Mouse (Mus musculus): ENCODE data around the gene Fstl4. TPM values are rescaled to one million over a fixed set of nuclear protein-coding genes. Genes with fewer than 3 reads are reported as not detected.

The Fstl4 gene
- polyA plus RNA-seq, 1 experiment = not detected

DNA sequence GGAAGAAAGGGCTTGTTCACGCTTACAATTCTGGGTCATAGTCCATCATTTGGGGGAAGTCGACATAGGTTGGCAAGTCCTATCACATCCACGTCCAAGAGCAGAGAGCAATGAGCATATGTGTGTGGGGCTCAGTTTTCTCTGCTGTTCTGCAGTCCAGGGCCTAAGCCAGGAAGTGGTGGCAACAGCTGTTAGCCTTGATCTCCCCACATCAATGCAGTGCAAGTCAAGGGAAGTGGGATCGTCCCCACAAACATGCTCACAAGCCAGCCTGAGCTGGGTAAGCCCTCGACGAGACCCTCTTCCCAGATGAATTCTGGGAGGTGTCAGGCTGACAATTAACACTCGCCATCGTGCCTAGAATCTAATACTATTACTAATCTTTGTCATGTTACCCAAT lies 222.6 kb downstream of the Fstl4 start:
- Histone ChIP-seq H3K79me3 (ENCODE audit: low read depth) (no peaks in the 10 kb centered on the region), H3K79me2 (ENCODE audit: control insufficient read depth, insufficient read depth) (no peaks in the 10 kb centered on the region), H3K4me3 (ENCODE audit: insufficient read depth, poor library complexity, severe bottlenecking) (no peak overlapping the region), H3ac (ENCODE audit: control insufficient read depth, insufficient read length, low read depth) (no peak overlapping the region), H3K27me3 (ENCODE audit: control insufficient read depth, insufficient read depth, insufficient read length) (no peaks in the 10 kb centered on the region), H3K36me3 (ENCODE audit: control insufficient read depth, insufficient read depth) (no peaks in the 10 kb centered on the region)
- no peak for TF ChIP-seq MYOD1 (IDR thresholded peaks at IDR 0.05; ENCODE audit: control insufficient read depth, insufficient read length, low read depth)
- no peak for TF ChIP-seq CEBPB (IDR thresholded peaks at IDR 0.05; ENCODE audit: low read depth)

DNA sequence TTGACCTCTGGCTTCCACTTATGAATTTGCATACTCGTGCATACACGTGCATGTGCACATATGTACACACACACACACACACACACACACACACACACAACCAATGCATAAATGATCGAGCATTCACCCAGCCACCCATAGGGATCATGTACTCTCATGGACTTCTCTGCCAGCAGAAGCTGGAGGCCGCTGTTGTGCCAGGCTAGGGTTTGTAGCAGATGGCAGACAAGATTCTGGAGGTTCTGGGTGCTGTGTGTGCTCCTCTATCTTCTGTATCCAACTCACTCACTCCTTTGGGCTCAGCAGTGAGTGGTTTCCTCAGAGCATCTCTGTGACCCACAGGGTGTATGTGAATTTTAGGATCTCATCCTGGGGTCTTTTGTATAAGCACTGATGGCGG lies 230.3 kb downstream of the Fstl4 start:
- H3ac ChIP-seq (ENCODE audit: control insufficient read depth, insufficient read length, low read depth) = no peak overlapping the region
- TF ChIP-seq MAX (IDR thresholded peaks at IDR 0.05) = no peak
- TF ChIP-seq CEBPB (IDR thresholded peaks at IDR 0.05; ENCODE audit: low read depth) = no peak
- no peak for TF ChIP-seq CTCF (IDR thresholded peaks at IDR 0.05; ENCODE audit: control insufficient read depth, insufficient read depth, insufficient read length)
- TF ChIP-seq MYOD1 (IDR thresholded peaks at IDR 0.05; ENCODE audit: control insufficient read depth, insufficient read length, low read depth) = no peak
- TF ChIP-seq MYOG (IDR thresholded peaks at IDR 0.05; ENCODE audit: control insufficient read depth, extremely low read depth, insufficient read length) = no peak
- TF ChIP-seq FOSL1 (IDR thresholded peaks at IDR 0.05; ENCODE audit: insufficient read depth, low read length, poor library complexity, severe bottlenecking) = no peak
- TF ChIP-seq USF1 (IDR thresholded peaks at IDR 0.05; ENCODE audit: low read depth) = no peak
- H3K79me2 ChIP-seq (ENCODE audit: control insufficient read depth, insufficient read depth) = no peaks in the 10 kb centered on the region
- H3K4me3 ChIP-seq (ENCODE audit: insufficient read depth, poor library complexity, severe bottlenecking) = no peak overlapping the region
- H3K36me3 ChIP-seq (ENCODE audit: control insufficient read depth, insufficient read depth) = no peaks in the 10 kb centered on the region
- H3K27me3 ChIP-seq (ENCODE audit: control insufficient read depth, insufficient read depth, insufficient read length) = no peaks in the 10 kb centered on the region
- H3K79me3 ChIP-seq (ENCODE audit: low read depth) = no peaks in the 10 kb centered on the region

DNA sequence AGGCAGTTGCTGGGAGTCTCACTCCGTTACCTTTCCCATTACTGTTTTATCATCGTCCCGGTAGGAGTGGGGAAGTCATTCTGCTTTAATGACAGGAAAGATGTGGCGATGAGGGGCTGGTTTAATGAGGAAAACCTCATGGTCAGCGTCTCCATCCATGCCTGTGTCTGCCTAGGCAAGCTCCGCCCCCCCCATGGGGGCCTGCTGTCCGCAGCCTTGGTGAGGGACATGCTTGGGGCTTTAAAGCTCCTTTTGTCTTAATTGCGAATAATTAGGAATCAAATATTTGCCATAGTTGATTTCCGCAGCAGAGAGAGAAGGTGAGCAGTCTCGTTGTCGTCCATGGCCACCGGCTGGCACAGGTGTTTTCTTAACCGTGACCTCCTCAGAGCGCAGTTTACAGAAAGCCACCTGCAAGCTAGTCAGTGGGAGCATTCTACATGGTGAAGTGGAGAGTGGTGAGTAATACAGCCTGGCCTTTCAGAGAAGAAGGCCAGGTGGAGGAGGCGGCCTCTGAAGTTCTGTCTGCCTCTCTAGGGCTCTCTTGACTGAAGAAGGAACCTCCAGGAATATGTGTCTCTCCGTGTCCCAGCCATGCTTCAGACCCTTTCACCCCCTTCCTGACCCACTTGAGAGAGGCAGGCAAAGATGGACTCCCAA lies 232.1 kb downstream of the Fstl4 start:
- peaks cover 5% of the 10 kb centered on the region for H3K27me3 ChIP-seq (ENCODE audit: control insufficient read depth, insufficient read depth, insufficient read length)
- no peaks in the 10 kb centered on the region for H3K79me3 ChIP-seq (ENCODE audit: low read depth)
- no peaks in the 10 kb centered on the region for H3K79me2 ChIP-seq (ENCODE audit: control insufficient read depth, insufficient read depth)
- no peak overlapping the region for H3K4me3 ChIP-seq (ENCODE audit: insufficient read depth, poor library complexity, severe bottlenecking)
- no peaks in the 10 kb centered on the region for H3K36me3 ChIP-seq (ENCODE audit: control insufficient read depth, insufficient read depth)
- H3ac ChIP-seq (ENCODE audit: control insufficient read depth, insufficient read length, low read depth) = no peak overlapping the region
- TF ChIP-seq FOSL1 (IDR thresholded peaks at IDR 0.05; ENCODE audit: insufficient read depth, low read length, poor library complexity, severe bottlenecking) (no peak), MYOG (IDR thresholded peaks at IDR 0.05; ENCODE audit: control insufficient read depth, extremely low read depth, insufficient read length) (no peak), CTCF (IDR thresholded peaks at IDR 0.05; ENCODE audit: control insufficient read depth, insufficient read depth, insufficient read length) (no peak), CEBPB (IDR thresholded peaks at IDR 0.05; ENCODE audit: low read depth) (no peak), USF1 (IDR thresholded peaks at IDR 0.05; ENCODE audit: low read depth) (no peak), MYOD1 (IDR thresholded peaks at IDR 0.05; ENCODE audit: control insufficient read depth, insufficient read length, low read depth) (no peak), MAX (IDR thresholded peaks at IDR 0.05) (no peak)

- no peaks in the 10 kb centered on the region for H3K36me3 ChIP-seq (ENCODE audit: control insufficient read depth, insufficient read depth)
- H3K79me3 ChIP-seq (ENCODE audit: low read depth) = no peaks in the 10 kb centered on the region
- no peaks in the 10 kb centered on the region for H3K79me2 ChIP-seq (ENCODE audit: control insufficient read depth, insufficient read depth)
- H3ac ChIP-seq (ENCODE audit: control insufficient read depth, insufficient read length, low read depth) = no peak overlapping the region
- peaks cover 5% of the 10 kb centered on the region for H3K27me3 ChIP-seq (ENCODE audit: control insufficient read depth, insufficient read depth, insufficient read length)
- no peak overlapping the region for H3K4me3 ChIP-seq (ENCODE audit: insufficient read depth, poor library complexity, severe bottlenecking)
- TF ChIP-seq FOSL1 (IDR thresholded peaks at IDR 0.05; ENCODE audit: insufficient read depth, low read length, poor library complexity, severe bottlenecking) (no peak), MYOD1 (IDR thresholded peaks at IDR 0.05; ENCODE audit: control insufficient read depth, insufficient read length, low read depth) (no peak), CTCF (IDR thresholded peaks at IDR 0.05; ENCODE audit: control insufficient read depth, insufficient read depth, insufficient read length) (no peak), MYOG (IDR thresholded peaks at IDR 0.05; ENCODE audit: control insufficient read depth, extremely low read depth, insufficient read length) (no peak), MAX (IDR thresholded peaks at IDR 0.05) (no peak), CEBPB (IDR thresholded peaks at IDR 0.05; ENCODE audit: low read depth) (no peak), USF1 (IDR thresholded peaks at IDR 0.05; ENCODE audit: low read depth) (no peak)
Measured at GRCm38 (mm10) chr11:52997421-52997820, 233.0 kb downstream of the Fstl4 start.

GRCm38 (mm10) chr11:53000226-53000625 lies 235.8 kb downstream of the Fstl4 start:
- Histone ChIP-seq H3K79me2 (ENCODE audit: control insufficient read depth, insufficient read depth) (no peaks in the 10 kb centered on the region), H3ac (ENCODE audit: control insufficient read depth, insufficient read length, low read depth) (no peak overlapping the region), H3K79me3 (ENCODE audit: low read depth) (no peaks in the 10 kb centered on the region), H3K4me3 (ENCODE audit: insufficient read depth, poor library complexity, severe bottlenecking) (no peak overlapping the region), H3K27me3 (ENCODE audit: control insufficient read depth, insufficient read depth, insufficient read length) (peaks cover 5% of the 10 kb centered on the region), H3K36me3 (ENCODE audit: control insufficient read depth, insufficient read depth) (no peaks in the 10 kb centered on the region)
- TF ChIP-seq CEBPB (IDR thresholded peaks at IDR 0.05; ENCODE audit: low read depth) (no peak), MYOD1 (IDR thresholded peaks at IDR 0.05; ENCODE audit: control insufficient read depth, insufficient read length, low read depth) (no peak), FOSL1 (IDR thresholded peaks at IDR 0.05; ENCODE audit: insufficient read depth, low read length, poor library complexity, severe bottlenecking) (no peak), MYOG (IDR thresholded peaks at IDR 0.05; ENCODE audit: control insufficient read depth, extremely low read depth, insufficient read length) (no peak), USF1 (IDR thresholded peaks at IDR 0.05; ENCODE audit: low read depth) (no peak), CTCF (IDR thresholded peaks at IDR 0.05; ENCODE audit: control insufficient read depth, insufficient read depth, insufficient read length) (no peak), MAX (IDR thresholded peaks at IDR 0.05) (no peak)

DNA sequence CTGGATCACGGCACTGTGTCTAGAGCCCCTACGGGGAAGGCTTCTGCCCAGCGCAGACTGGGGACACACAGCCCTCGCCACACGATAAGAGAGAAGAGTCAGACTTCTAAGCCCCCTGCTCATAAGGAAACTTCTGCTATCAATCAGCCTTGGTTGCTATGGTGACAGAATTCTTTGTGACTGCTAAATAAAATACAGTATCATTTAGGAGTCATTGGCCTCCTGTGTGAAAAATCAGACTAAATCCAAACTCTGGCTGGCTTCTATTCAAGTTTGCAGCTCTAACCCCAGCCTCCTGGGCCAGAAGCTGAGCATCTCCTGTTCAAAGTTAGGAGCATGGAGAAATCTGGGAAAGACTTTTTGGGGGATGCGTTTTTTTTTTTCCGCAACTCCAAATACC lies 238.9 kb downstream of the Fstl4 start:
- Histone ChIP-seq H3ac (ENCODE audit: control insufficient read depth, insufficient read length, low read depth) (no peak overlapping the region), H3K36me3 (ENCODE audit: control insufficient read depth, insufficient read depth) (no peaks in the 10 kb centered on the region), H3K79me2 (ENCODE audit: control insufficient read depth, insufficient read depth) (no peaks in the 10 kb centered on the region), H3K27me3 (ENCODE audit: control insufficient read depth, insufficient read depth, insufficient read length) (peaks cover 9% of the 10 kb centered on the region), H3K4me3 (ENCODE audit: insufficient read depth, poor library complexity, severe bottlenecking) (no peak overlapping the region), H3K79me3 (ENCODE audit: low read depth) (no peaks in the 10 kb centered on the region)
- no peak for TF ChIP-seq FOSL1 (IDR thresholded peaks at IDR 0.05; ENCODE audit: insufficient read depth, low read length, poor library complexity, severe bottlenecking)
- no peak for TF ChIP-seq CEBPB (IDR thresholded peaks at IDR 0.05; ENCODE audit: low read depth)
- no peak for TF ChIP-seq CTCF (IDR thresholded peaks at IDR 0.05; ENCODE audit: control insufficient read depth, insufficient read depth, insufficient read length)
- TF ChIP-seq MAX (IDR thresholded peaks at IDR 0.05) = no peak
